Mouse (Mus musculus) erythroblast, embryonic 14.5 days (primary cell): Measurements from ENCODE around the gene Fam227b.

ENCODE experiments used
- GATA1 ChIP-seq: IDR thresholded peaks from 2 replicates; pipeline ENCODE4 v1.6.1; 2012; ENCODE audit warnings: low read length, inconsistent platforms, mixed read lengths
- TAL1 ChIP-seq: IDR thresholded peaks from 3 replicates; pipeline ENCODE4 v1.6.1; 2012; ENCODE audit warnings: low read length, inconsistent platforms, mixed read lengths

GRCm38 (mm10) chr2:126076506-126076905 lies 75.3 kb downstream of the Fam227b start:
- TF ChIP-seq TAL1, result no peak
- no peak for TF ChIP-seq GATA1
